Mouse (Mus musculus): ENCODE data around the gene AI837181.

AI837181 gene

GRCm38 (mm10) chr19:5472857-5473256, 47.9 kb downstream of the AI837181 start:
- DNase-seq (ENCODE audit: low read depth, low spot score), result no peak

- no peak for DNase-seq (ENCODE audit: low read depth, low spot score)
Observed at GRCm38 (mm10) chr19:5473720-5474119, 48.8 kb downstream of the AI837181 start, which contains the start of gene Efemp2. Efemp2 (plus strand) TSS chr19:5473954.

GRCm38 (mm10) chr19:5474281-5475068, 49.5 kb downstream of the AI837181 start:
- DNase-seq (ENCODE audit: low read depth, low spot score), result no peak

GRCm38 (mm10) chr19:5475069-5475714, 50.2 kb downstream of the AI837181 start:
- no peak for DNase-seq (ENCODE audit: low read depth, low spot score)

Data from WW6 (cell line).